Mouse (Mus musculus) layer of hippocampus, postnatal 25 days (tissue): ENCODE data around the gene Gnpnat1. TPM values are rescaled to one million over a fixed set of nuclear protein-coding genes. Genes with fewer than 3 reads are reported as not detected.

ENCODE experiments used
- microRNA-seq, 2 experiments: library from miRNA; unstranded; fragments of <30 nt; microRNA quantifications; one replicate each; pipeline ENCODE4 v1.2.0; 2021
- total RNA-seq, 2 experiments: library from RNA; stranded (reverse); gene quantifications; 2 replicates each; pipeline ENCODE4 v1.2.3; 2021

Gnpnat1 gene
- total RNA-seq, 2 experiments from 2014 or later = 11.8 to 17.1 TPM

Small RNAs within 50 kb of the gene (microRNA-seq; reads per million reads assigned to microRNA genes)
- 0 reads per million in 2 experiments for gene Gm25353

Other genes starting within 250 kb of the Gnpnat1 start
- 10 to 100 TPM; 23.2 to 23.9 TPM for gene Gpr137c, start 185.2 kb downstream of the Gnpnat1 start, total RNA-seq
- 10 to 100 TPM; 63.3 to 70.8 TPM for gene Txndc16, start 184.6 kb downstream of the Gnpnat1 start, total RNA-seq
- 10 to 100 TPM; 30.4 to 34.5 TPM for gene Ero1l, start 86.1 kb downstream of the Gnpnat1 start, total RNA-seq
- gene Psmc6, start 75.1 kb downstream of the Gnpnat1 start, total RNA-seq = 10 to 100 TPM; 94.3 to 95.2 TPM
- gene Styx, start 53.8 kb downstream of the Gnpnat1 start, total RNA-seq = 10 to 100 TPM; 15.0 to 16.8 TPM
- 100 to 1,000 TPM; 106 to 112 TPM for gene Fermt2, start 125.2 kb upstream of the Gnpnat1 start, total RNA-seq